Mouse (Mus musculus): Measurements from ENCODE around the gene B2m.

GRCm38 (mm10) chr2:122191849-122192248, 44.4 kb downstream of the B2m start:
- TF ChIP-seq CTCF (IDR thresholded peaks at IDR 0.05; ENCODE audit: insufficient read depth, low read length) (no peak), POLR2A (IDR thresholded peaks at IDR 0.05; ENCODE audit: borderline replicate concordance, extremely low read depth, low read depth, low read length) (no peak)
